8 mouse cellular contexts compared by ENCODE assay signal in genomic region chr3:60500571-60501527, GRCm38 (mm10). TPM values are rescaled to one million over a fixed set of nuclear protein-coding genes. Genes with fewer than 3 reads are reported as not detected.
DNase-seq lines count a peak whose midpoint lies in the region; ATAC-seq lines count a peak whose summit lies in the region.

No protein-coding gene starts in this region.

- no peaks in the 10 kb centered on the region for H3K27me3 ChIP-seq in embryonic facial prominence, embryonic 12.5 days
- no peaks in the 10 kb centered on the region for H3K27me3 ChIP-seq in limb, embryonic 13.5 days
- no peaks in the 10 kb centered on the region for H3K27me3 ChIP-seq in midbrain, embryonic 14.5 days (ENCODE audit: control insufficient read depth, insufficient read depth, low read length)

- 2% methylated on average over 50 of the region's 96 CpGs for WGBS in embryonic facial prominence, embryonic 12.5 days
- WGBS in limb, embryonic 13.5 days, result under 1% methylated on average over 92 of the region's 96 CpGs
- WGBS in midbrain, embryonic 14.5 days, result under 1% methylated on average over 87 of the region's 96 CpGs

- H3K4me2 ChIP-seq in embryonic facial prominence, embryonic 12.5 days (replicated peaks), result peak overlapping the region; percentile 59
- peak overlapping the region; percentile 69 for H3K4me2 ChIP-seq in limb, embryonic 13.5 days (replicated peaks)
- peak overlapping the region; percentile 72 for H3K4me2 ChIP-seq in midbrain, embryonic 14.5 days (ENCODE audit: low read length)

- H3K4me3 ChIP-seq in embryonic facial prominence, embryonic 12.5 days, result peak overlapping the region; percentile 91
- H3K4me3 ChIP-seq in limb, embryonic 13.5 days, result peak overlapping the region; percentile 92
- H3K4me3 ChIP-seq in midbrain, embryonic 14.5 days (replicated peaks; ENCODE audit: low read depth, low read length), result peak overlapping the region; percentile 90

- peak overlapping the region; percentile 95 for H3K9ac ChIP-seq in embryonic facial prominence, embryonic 12.5 days
- peak overlapping the region; percentile 97 for H3K9ac ChIP-seq in limb, embryonic 13.5 days
- H3K9ac ChIP-seq in midbrain, embryonic 14.5 days (replicated peaks; ENCODE audit: low read length), result peak overlapping the region; percentile 91

- H3K4me1 ChIP-seq in embryonic facial prominence, embryonic 12.5 days, result peaks cover 33% of the 10 kb centered on the region
- peaks cover 49% of the 10 kb centered on the region for H3K4me1 ChIP-seq in limb, embryonic 13.5 days
- peaks cover 21% of the 10 kb centered on the region for H3K4me1 ChIP-seq in midbrain, embryonic 14.5 days (ENCODE audit: control insufficient read depth, insufficient read depth, low read length)

- ATAC-seq in embryonic facial prominence, embryonic 12.5 days (ENCODE audit: insufficient number of reproducible peaks, insufficient read depth, low FRiP score, low TSS enrichment), result peak; percentile 89
- peak; percentile 86 for ATAC-seq in limb, embryonic 13.5 days (ENCODE audit: low FRiP score, low read depth)
- peak; percentile 92 for ATAC-seq in midbrain, embryonic 14.5 days (ENCODE audit: low FRiP score, low TSS enrichment)

- H3K36me3 ChIP-seq in embryonic facial prominence, embryonic 12.5 days, result no peaks in the 10 kb centered on the region
- H3K36me3 ChIP-seq in limb, embryonic 13.5 days, result no peaks in the 10 kb centered on the region
- no peaks in the 10 kb centered on the region for H3K36me3 ChIP-seq in midbrain, embryonic 14.5 days (ENCODE audit: control insufficient read depth, insufficient read depth, low read length)

- H3K27ac ChIP-seq in embryonic facial prominence, embryonic 12.5 days, result peak overlapping the region; percentile 96
- peak overlapping the region; percentile 99 for H3K27ac ChIP-seq in limb, embryonic 13.5 days
- H3K27ac ChIP-seq in midbrain, embryonic 14.5 days (replicated peaks; ENCODE audit: low read depth, low read length), result peak overlapping the region; percentile 85

- DNase-seq in 3T3-L1 (ENCODE audit: low read depth, low spot score), result peak; percentile 68
- DNase-seq in adrenal gland, postnatal 25 days, result peak; percentile 83
- DNase-seq in heart, adult 18-20 months, result peak; percentile 91 to 93
- peak; percentile 90 for DNase-seq in kidney, adult 18-20 months
- peak; percentile 87 for DNase-seq in midbrain, embryonic 14.5 days
- peak; percentile 74 for DNase-seq in spleen, adult 12 weeks (ENCODE audit: low spot score)

- no peaks in the 10 kb centered on the region for H3K9me3 ChIP-seq in embryonic facial prominence, embryonic 12.5 days
- H3K9me3 ChIP-seq in limb, embryonic 13.5 days, result no peaks in the 10 kb centered on the region
- no peaks in the 10 kb centered on the region for H3K9me3 ChIP-seq in midbrain, embryonic 14.5 days (ENCODE audit: control insufficient read depth, low read length)

RNA-seq across cellular contexts. Expression of gene Mbnl1, which starts 28.2 kb away (rescaled TPM):
- 556 and 573 TPM in 2 replicates for total RNA-seq in adrenal gland, postnatal 25 days (2021)
- polyA plus RNA-seq in embryonic facial prominence, embryonic 12.5 days (2016; fragmentation: Nextera tagmentation; extraction: Ambion mirVana), result 63.7 and 74.3 TPM in 2 replicates
- 100 to 1,000 TPM; 196 to 231 TPM for total RNA-seq in heart, adult 18-20 months (2021)
- 88.7 and 89.7 TPM in 2 replicates for polyA plus RNA-seq in limb, embryonic 13.5 days (2015; fragmentation: Nextera tagmentation; extraction: Ambion mirVana)
- polyA plus RNA-seq in midbrain, embryonic 14.5 days (2014; fragmentation: Nextera tagmentation; extraction: Ambion mirVana), result 58.0 and 66.8 TPM in 2 replicates

Comparison
In these comparisons a context has a peak if more than half of its experiments do, and no peak if none do; other contexts are left out.
1. Peak in every context shown above with its lines: DNase-seq, ATAC-seq, H3K4me3 ChIP-seq and H3K27ac ChIP-seq.